Mouse (Mus musculus) forebrain, embryonic 16.5 days (tissue): ENCODE measurements at regions not wholly inside any gene's neighbourhood (a gene's known extent, or its start where the extent isn't known, plus 50 kb on each side); places are given as distances from the start of the nearest gene placed in this dataset.

Experiments used
- ATAC-seq: fragments of 200-750 bp; cut with Nextera tagmentation; 2 replicates; pipeline ENCODE4 v1.8.0; 2017; ENCODE audit warnings: mild to moderate bottlenecking, moderate library complexity
- H3K27ac ChIP-seq: fragments of 300-500 bp; sonication (generic); 2 replicates; pipeline ENCODE4 v1.5.1; 2014; ENCODE audit warnings: low read length, control low read depth
- H3K27me3 ChIP-seq: fragments of 300-500 bp; sonication (generic); replicated peaks from 2 replicates; pipeline ENCODE4 v1.6.1; 2014; ENCODE audit warnings: low read length; ENCODE audit not compliant: control insufficient read depth, insufficient read depth
- H3K36me3 ChIP-seq: fragments of 300-500 bp; sonication (generic); 2 replicates; pipeline ENCODE4 v1.6.1; 2014; ENCODE audit not compliant: control insufficient read depth, insufficient read depth
- H3K4me1 ChIP-seq: fragments of 300-500 bp; sonication (generic); replicated peaks from 2 replicates; pipeline ENCODE4 v1.6.1; 2014; ENCODE audit warnings: low read length; ENCODE audit not compliant: control insufficient read depth, insufficient read depth
- H3K4me2 ChIP-seq: fragments of 300-500 bp; sonication (generic); 2 replicates; pipeline ENCODE4 v1.6.1; 2014; ENCODE audit warnings: mild to moderate bottlenecking, low read length, control low read depth
- H3K4me3 ChIP-seq: fragments of 300-500 bp; sonication (generic); replicated peaks from 2 replicates; pipeline ENCODE4 v1.5.1; 2014; ENCODE audit warnings: mild to moderate bottlenecking, low read length, control low read depth
- H3K9ac ChIP-seq: fragments of 300-500 bp; sonication (generic); replicated peaks from 2 replicates; pipeline ENCODE4 v1.6.1; 2014; ENCODE audit warnings: low read depth, low read length, control low read depth
- H3K9me3 ChIP-seq: fragments of 300-500 bp; sonication (generic); 2 replicates; pipeline ENCODE4 v1.6.1; 2016; ENCODE audit warnings: low read length; ENCODE audit not compliant: control insufficient read depth
- WGBS: fragments of 180-500 bp; shearing (Covaris S2); extraction: QIAGEN DNeasy Blood & Tissue Kit; methylation state at CpG from one replicate; pipeline ENCODE4 v1.1.7; 2014; 5-methylcytosine and 5-hydroxymethylcytosine counted together

- 70% methylated on average over 12 of the region's 12 CpGs for whole genome bisulfite sequencing
- Histone ChIP-seq H3K4me3 (no peak overlapping the region), H3K27ac (no peak overlapping the region)
Measured at GRCm38 (mm10) chr8:33079867-33080585, 348.5 kb upstream of the 5930422O12Rik start.

GRCm38 (mm10) chr8:33081941-33082340 lies 346.6 kb upstream of the 5930422O12Rik start:
- whole genome bisulfite sequencing = 51% methylated on average over 4 of the region's 4 CpGs
- H3K9me3 ChIP-seq = no peaks in the 10 kb centered on the region
- peaks cover 4% of the 10 kb centered on the region for H3K4me1 ChIP-seq
- H3K36me3 ChIP-seq = no peaks in the 10 kb centered on the region
- H3K27me3 ChIP-seq = no peaks in the 10 kb centered on the region
- H3K27ac ChIP-seq = no peak overlapping the region
- H3K4me3 ChIP-seq = no peak overlapping the region
- peak; percentile 51; the same call in 1 of the 2 replicates for ATAC-seq
- no peak overlapping the region for H3K4me2 ChIP-seq
- no peak overlapping the region for H3K9ac ChIP-seq

More at GRCm38 (mm10) chr8:33079867-33080585, 348.5 kb upstream of the 5930422O12Rik start:
- Histone ChIP-seq H3K4me2 (no peak overlapping the region), H3K9me3 (no peaks in the 10 kb centered on the region), H3K9ac (no peak overlapping the region), H3K27me3 (no peaks in the 10 kb centered on the region), H3K4me1 (peaks cover 7% of the 10 kb centered on the region), H3K36me3 (no peaks in the 10 kb centered on the region)
- no peak for ATAC-seq

- Histone ChIP-seq H3K9me3 (no peaks in the 10 kb centered on the region), H3K4me1 (no peaks in the 10 kb centered on the region), H3K27me3 (no peaks in the 10 kb centered on the region), H3K36me3 (no peaks in the 10 kb centered on the region), H3K4me3 (no peak overlapping the region), H3K4me2 (no peak overlapping the region), H3K27ac (no peak overlapping the region), H3K9ac (no peak overlapping the region)
- ATAC-seq = peak; percentile 52; the same call in 1 of the 2 replicates
- WGBS = 40% methylated on average over 5 of the region's 5 CpGs
Measured at GRCm38 (mm10) chr8:33085461-33085860, 343.0 kb upstream of the 5930422O12Rik start.

DNA sequence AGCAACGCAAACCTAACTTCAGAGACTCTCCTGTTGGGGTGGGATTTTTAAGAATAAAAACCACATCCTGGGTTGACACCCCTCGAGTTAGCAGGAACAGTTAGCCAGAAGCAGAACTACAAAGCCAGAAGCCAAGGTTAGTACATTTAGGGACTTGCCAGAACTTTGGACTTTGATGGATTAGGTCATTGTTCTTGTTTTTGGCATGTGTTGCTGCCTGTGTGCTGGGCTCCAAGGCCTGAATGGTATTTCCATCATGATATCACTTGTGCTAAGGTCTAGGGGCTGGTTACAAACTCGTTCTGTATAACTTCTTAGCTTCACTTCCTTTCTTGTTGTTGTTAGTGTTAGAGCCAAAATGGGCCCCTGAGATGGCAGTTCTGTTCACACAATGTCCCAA lies 338.8 kb upstream of the 5930422O12Rik start:
- H3K27ac ChIP-seq = no peak overlapping the region
- no peak overlapping the region for H3K9ac ChIP-seq
- no peaks in the 10 kb centered on the region for H3K36me3 ChIP-seq
- no peak overlapping the region for H3K4me3 ChIP-seq
- H3K27me3 ChIP-seq = no peaks in the 10 kb centered on the region
- no peaks in the 10 kb centered on the region for H3K4me1 ChIP-seq
- no peak overlapping the region for H3K4me2 ChIP-seq
- no peak for ATAC-seq
- no peaks in the 10 kb centered on the region for H3K9me3 ChIP-seq
- WGBS = 64% methylated on average over 3 of the region's 3 CpGs

- ATAC-seq = no peak
- no peaks in the 10 kb centered on the region for H3K36me3 ChIP-seq
- no peaks in the 10 kb centered on the region for H3K27me3 ChIP-seq
- H3K4me3 ChIP-seq = no peak overlapping the region
- no peak overlapping the region for H3K9ac ChIP-seq
- no peaks in the 10 kb centered on the region for H3K4me1 ChIP-seq
- WGBS = 93% methylated on average over 3 of the region's 3 CpGs
- H3K4me2 ChIP-seq = no peak overlapping the region
- no peak overlapping the region for H3K27ac ChIP-seq
- no peaks in the 10 kb centered on the region for H3K9me3 ChIP-seq
Measured at GRCm38 (mm10) chr8:33108914-33109313, 319.6 kb upstream of the 5930422O12Rik start.

- H3K4me2 ChIP-seq = no peak overlapping the region; the same call in 1 of the 2 replicates
- ATAC-seq = peak; percentile 67
- H3K4me1 ChIP-seq = peaks cover 8% of the 10 kb centered on the region
- no peaks in the 10 kb centered on the region for H3K36me3 ChIP-seq
- H3K9me3 ChIP-seq = no peaks in the 10 kb centered on the region
- 60% methylated on average over 17 of the region's 17 CpGs for whole genome bisulfite sequencing
- peak overlapping the region; percentile 30; the same call in 1 of the 2 replicates for H3K27ac ChIP-seq
- no peak overlapping the region for H3K9ac ChIP-seq
- H3K4me3 ChIP-seq = no peak overlapping the region
- no peaks in the 10 kb centered on the region for H3K27me3 ChIP-seq
Measured at GRCm38 (mm10) chr8:33115271-33116236, 313.0 kb upstream of the 5930422O12Rik start.

DNA sequence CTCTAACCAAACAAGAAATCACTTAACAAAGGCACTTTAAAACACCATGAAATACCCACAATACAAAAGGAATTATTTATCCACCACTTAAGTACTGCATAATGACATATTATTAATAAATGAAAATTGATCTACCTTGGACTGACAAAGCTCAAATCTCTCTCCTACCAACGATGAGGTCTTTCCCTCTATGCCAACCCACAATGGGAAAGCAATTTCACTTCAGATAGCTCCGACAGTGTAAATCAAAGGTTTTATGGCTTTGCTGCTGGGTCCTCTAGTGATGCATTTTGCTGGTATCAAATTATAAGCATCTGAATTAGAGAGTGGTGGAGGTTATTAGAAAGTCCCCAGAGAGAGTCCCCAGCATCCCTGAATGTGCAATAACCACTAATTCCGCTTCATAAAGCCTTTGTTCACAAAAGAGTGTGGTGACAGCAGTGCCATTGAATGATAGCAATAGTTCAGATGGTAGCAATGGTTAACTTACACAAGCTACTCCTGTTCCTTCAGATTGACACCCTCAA lies 305.4 kb upstream of the 5930422O12Rik start:
- Histone ChIP-seq H3K9ac (no peak overlapping the region), H3K27me3 (no peaks in the 10 kb centered on the region), H3K27ac (no peak overlapping the region), H3K4me3 (no peak overlapping the region), H3K36me3 (no peaks in the 10 kb centered on the region), H3K4me2 (no peak overlapping the region), H3K9me3 (no peaks in the 10 kb centered on the region), H3K4me1 (no peaks in the 10 kb centered on the region)
- WGBS = 74% methylated on average over 3 of the region's 3 CpGs
- ATAC-seq = no peak

DNA sequence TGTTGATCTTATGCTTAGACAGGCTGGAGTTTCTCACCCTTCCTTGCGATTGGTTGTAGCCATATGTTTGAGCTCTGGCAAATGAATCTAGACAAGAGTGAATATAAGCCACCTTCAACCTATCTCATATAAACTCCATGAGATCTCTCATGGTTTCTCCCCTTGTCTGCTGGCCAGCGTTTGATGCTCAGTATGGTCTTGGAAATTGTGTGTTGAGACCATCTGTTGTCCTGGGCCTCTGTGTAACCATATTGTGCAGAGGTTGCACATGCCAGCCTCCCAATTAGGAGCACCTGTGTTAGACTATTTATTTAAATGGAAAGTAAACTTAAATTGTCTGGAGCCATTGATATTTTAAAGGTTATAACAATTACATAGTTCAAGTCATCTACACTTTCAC lies 301.5 kb upstream of the 5930422O12Rik start:
- Histone ChIP-seq H3K27me3 (no peaks in the 10 kb centered on the region), H3K4me2 (no peak overlapping the region), H3K27ac (no peak overlapping the region), H3K36me3 (no peaks in the 10 kb centered on the region), H3K4me3 (no peak overlapping the region), H3K4me1 (no peaks in the 10 kb centered on the region), H3K9me3 (no peaks in the 10 kb centered on the region), H3K9ac (no peak overlapping the region)
- ATAC-seq = no peak
- WGBS = 81% methylated on average over 2 of the region's 2 CpGs

- Histone ChIP-seq H3K27me3 (no peaks in the 10 kb centered on the region), H3K36me3 (no peaks in the 10 kb centered on the region), H3K9me3 (no peaks in the 10 kb centered on the region), H3K4me3 (no peak overlapping the region), H3K4me2 (no peak overlapping the region), H3K27ac (no peak overlapping the region), H3K4me1 (no peaks in the 10 kb centered on the region), H3K9ac (no peak overlapping the region)
- no peak for ATAC-seq
- WGBS = 4% methylated on average over 2 of the region's 2 CpGs
Measured at GRCm38 (mm10) chr8:33138874-33139273, 289.6 kb upstream of the 5930422O12Rik start.
